Mouse (Mus musculus) forebrain, embryonic 10.5 days (tissue): Measurements from ENCODE around the gene Adamtsl2. TPM values are rescaled to one million over a fixed set of nuclear protein-coding genes. Genes with fewer than 3 reads are reported as not detected.

ENCODE experiments used
- DNase-seq: peaks from one replicate; pipeline ENCODE4 v3.0.0-alpha.2; 2017; ENCODE audit warnings: low spot score; ENCODE audit errors: extremely low spot score
- H3K27ac ChIP-seq: fragments of 300-500 bp; sonication (generic); 2 replicates; pipeline ENCODE4 v1.5.1; 2016; ENCODE audit warnings: mild to moderate bottlenecking
- H3K27me3 ChIP-seq: fragments of 300-500 bp; sonication (generic); 2 replicates; pipeline ENCODE4 v1.6.1; 2016; ENCODE audit warnings: mild to moderate bottlenecking; ENCODE audit not compliant: poor library complexity, severe bottlenecking
- H3K36me3 ChIP-seq: fragments of 300-500 bp; sonication (generic); replicated peaks from 2 replicates; pipeline ENCODE4 v1.6.1; 2016; ENCODE audit warnings: mild to moderate bottlenecking, moderate library complexity
- H3K4me1 ChIP-seq: fragments of 300-500 bp; sonication (generic); 2 replicates; pipeline ENCODE4 v1.6.1; 2016
- H3K4me3 ChIP-seq: fragments of 300-500 bp; sonication (generic); 2 replicates; pipeline ENCODE4 v1.5.1; 2016; ENCODE audit warnings: mild to moderate bottlenecking, moderate library complexity
- H3K9me3 ChIP-seq: fragments of 300-500 bp; sonication (generic); 2 replicates; pipeline ENCODE4 v1.6.1; 2016; ENCODE audit warnings: mild to moderate bottlenecking, moderate library complexity
- WGBS: fragments of 180-500 bp; shearing (Covaris S2); methylation state at CpG from one replicate; pipeline ENCODE4 v1.1.7; 2016; 5-methylcytosine and 5-hydroxymethylcytosine counted together
- polyA plus RNA-seq: library from polyadenylated mRNA; unstranded; fragments of >200 nt; fragmentation: Nextera tagmentation; extraction: Ambion mirVana; gene quantifications from 2 replicates; pipeline ENCODE4 v1.2.1, GENCODE M21; 2016

Gene Adamtsl2
- polyA plus RNA-seq, 1 experiment from 2014 or later, result 5.3 TPM

DNA sequence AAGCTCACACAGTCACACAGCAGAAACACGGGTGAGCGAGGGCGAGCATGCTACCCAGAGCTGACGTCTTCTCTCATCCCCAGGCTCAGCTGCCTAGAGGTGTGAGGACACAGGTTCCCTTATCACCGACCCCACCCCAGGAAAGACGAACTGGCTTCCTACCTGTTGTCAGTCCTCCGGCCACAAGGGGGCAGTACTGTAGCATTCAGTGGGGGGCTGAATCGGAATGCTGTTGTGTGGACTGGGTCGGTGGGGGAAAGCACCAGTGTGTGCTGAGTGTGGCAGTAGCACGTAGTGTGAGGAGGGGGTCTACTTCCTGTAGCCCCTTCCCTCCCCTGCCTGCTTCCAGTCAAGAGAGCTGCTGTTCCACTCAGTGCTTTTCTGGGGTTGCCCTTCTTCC, 46.8 kb downstream of the Adamtsl2 start:
- peak; percentile 51 for DNase-seq
- no peak overlapping the region for H3K27ac ChIP-seq
- H3K27me3 ChIP-seq, result peaks cover 13% of the 10 kb centered on the region; the same call in 1 of the 2 replicates
- WGBS, result 40% methylated on average over 10 of the region's 10 CpGs
- peaks cover 34% of the 10 kb centered on the region for H3K4me1 ChIP-seq
- no peaks in the 10 kb centered on the region for H3K9me3 ChIP-seq
- H3K36me3 ChIP-seq, result no peaks in the 10 kb centered on the region
- H3K4me3 ChIP-seq, result no peak overlapping the region

DNA sequence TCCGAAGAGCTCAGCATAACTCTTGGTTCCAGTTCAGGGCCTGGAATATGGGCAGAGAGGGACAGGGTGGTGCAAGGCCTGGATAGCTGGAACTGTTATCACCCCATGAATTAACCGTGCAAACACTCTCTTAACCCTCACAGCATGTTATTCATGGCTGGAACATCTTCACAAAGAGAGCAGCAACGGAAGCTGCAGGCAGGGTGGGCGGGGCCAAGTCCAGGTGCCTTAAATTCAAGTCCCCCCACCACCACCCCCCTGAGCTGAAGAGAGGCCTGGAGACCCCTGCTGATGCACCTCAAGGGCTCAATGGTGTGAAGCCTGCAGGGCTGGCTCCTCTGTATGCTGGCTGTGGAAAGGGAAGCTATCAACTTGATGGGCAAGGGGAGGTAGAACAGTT, 47.3 kb downstream of the Adamtsl2 start:
- WGBS, result 69% methylated on average over 4 of the region's 4 CpGs
- H3K4me1 ChIP-seq, result peaks cover 29% of the 10 kb centered on the region
- H3K36me3 ChIP-seq, result no peaks in the 10 kb centered on the region
- no peak for DNase-seq
- no peak overlapping the region for H3K4me3 ChIP-seq
- H3K27me3 ChIP-seq, result peaks cover 13% of the 10 kb centered on the region; the same call in 1 of the 2 replicates
- no peaks in the 10 kb centered on the region for H3K9me3 ChIP-seq
- H3K27ac ChIP-seq, result no peak overlapping the region

DNA sequence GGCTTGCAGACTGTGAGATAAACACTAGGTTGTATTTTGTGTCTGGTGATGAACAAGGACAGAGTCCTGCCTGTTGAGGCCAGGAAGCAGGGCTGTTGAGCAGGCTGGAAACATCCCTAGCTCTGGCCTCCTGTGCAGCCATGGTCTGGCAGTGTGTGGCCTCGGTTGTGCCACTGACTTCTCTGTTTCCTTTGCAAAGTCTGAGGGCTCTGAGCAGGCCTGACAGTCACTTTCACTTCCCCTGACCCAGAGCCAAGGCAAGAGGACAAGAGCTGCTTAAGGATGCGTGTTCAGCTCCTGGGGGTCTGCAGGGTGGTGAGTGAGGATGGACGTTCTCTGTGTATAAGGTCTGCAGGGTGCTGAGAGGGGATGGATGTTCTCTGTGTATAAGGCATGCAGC, 49.8 kb downstream of the Adamtsl2 start:
- 83% methylated on average over 3 of the region's 3 CpGs for WGBS
- Histone ChIP-seq H3K27ac (no peak overlapping the region), H3K27me3 (peaks cover 13% of the 10 kb centered on the region; the same call in 1 of the 2 replicates), H3K4me3 (no peak overlapping the region), H3K36me3 (no peaks in the 10 kb centered on the region), H3K4me1 (peaks cover 10% of the 10 kb centered on the region), H3K9me3 (no peaks in the 10 kb centered on the region)
- DNase-seq, result no peak

DNA sequence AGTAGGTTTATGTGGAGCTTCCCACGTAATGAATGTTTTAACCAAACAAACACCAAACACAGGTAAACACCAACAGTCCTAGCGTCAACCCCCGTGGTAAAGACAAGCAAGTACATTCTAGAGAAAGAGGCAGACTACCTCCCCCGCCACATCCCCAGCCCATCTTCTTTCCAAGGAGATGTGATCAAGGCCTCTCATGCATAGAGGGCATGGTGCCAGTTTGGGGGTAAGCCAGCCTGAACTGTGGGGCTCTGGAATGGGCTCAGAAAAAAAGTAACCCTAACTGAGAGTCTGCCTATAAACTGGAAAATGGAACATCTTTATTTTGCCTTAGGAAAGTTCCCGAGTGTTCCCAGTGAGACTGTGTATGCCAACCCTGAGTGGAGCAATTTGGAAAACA, 56.8 kb downstream of the Adamtsl2 start:
- WGBS, result 89% methylated on average over 5 of the region's 5 CpGs
- peaks cover 22% of the 10 kb centered on the region for H3K27me3 ChIP-seq
- no peak for DNase-seq
- H3K4me1 ChIP-seq, result no peaks in the 10 kb centered on the region; the same call in 1 of the 2 replicates
- no peak overlapping the region for H3K4me3 ChIP-seq
- no peaks in the 10 kb centered on the region for H3K36me3 ChIP-seq
- H3K27ac ChIP-seq, result no peak overlapping the region
- no peaks in the 10 kb centered on the region for H3K9me3 ChIP-seq

DNA sequence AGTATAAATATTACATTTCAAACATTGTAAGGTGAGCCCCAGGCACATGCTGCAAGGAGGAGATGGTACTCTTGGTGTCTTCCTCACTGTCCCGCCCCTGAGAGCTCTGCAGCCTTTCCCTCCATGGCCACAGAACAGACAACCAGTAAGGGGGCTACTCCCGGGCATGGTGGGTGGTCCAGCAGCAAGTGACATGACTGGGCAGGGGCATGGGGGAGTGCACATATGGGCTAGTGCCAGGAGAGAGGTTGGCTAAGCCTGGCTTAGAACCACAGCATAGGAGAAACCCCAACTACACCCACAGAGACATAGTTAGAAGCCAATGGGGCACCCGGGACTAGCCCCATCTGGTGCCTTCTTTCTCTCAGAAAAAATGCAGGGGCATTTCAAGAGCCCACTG, 57.2 kb downstream of the Adamtsl2 start:
- 76% methylated on average over 3 of the region's 3 CpGs for WGBS
- no peaks in the 10 kb centered on the region for H3K36me3 ChIP-seq
- no peak overlapping the region for H3K27ac ChIP-seq

DNA sequence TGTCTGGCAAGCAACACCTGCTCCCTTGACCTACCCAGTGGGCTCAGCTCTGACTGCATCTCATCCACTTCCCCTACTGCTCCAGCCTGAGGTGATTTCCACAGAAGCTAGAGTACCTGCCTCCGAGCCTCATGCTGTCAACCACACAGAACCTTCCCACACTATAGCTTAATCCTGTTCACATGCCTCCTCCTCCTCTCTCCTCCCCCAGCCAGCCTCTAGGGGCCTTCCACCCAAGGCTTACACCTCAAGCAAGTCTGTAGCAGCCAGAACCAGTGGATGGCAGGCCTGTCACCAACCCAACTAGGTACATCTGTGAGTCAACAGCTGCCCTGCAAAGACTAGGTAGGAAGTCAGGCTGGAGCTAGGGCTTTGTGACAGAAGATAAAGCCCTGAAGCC, 57.6 kb downstream of the Adamtsl2 start:
- Histone ChIP-seq H3K4me3 (no peak overlapping the region), H3K27ac (no peak overlapping the region), H3K4me1 (peaks cover 3% of the 10 kb centered on the region), H3K36me3 (no peaks in the 10 kb centered on the region), H3K27me3 (peaks cover 31% of the 10 kb centered on the region), H3K9me3 (no peaks in the 10 kb centered on the region)
- no peak for DNase-seq
- WGBS, result 67% methylated on average over 1 of the region's 1 CpGs

More for the DNA sequence above, 57.2 kb downstream of the Adamtsl2 start:
- no peak overlapping the region for H3K4me3 ChIP-seq
- H3K4me1 ChIP-seq, result no peaks in the 10 kb centered on the region; the same call in 1 of the 2 replicates
- DNase-seq, result no peak
- no peaks in the 10 kb centered on the region for H3K9me3 ChIP-seq
- H3K27me3 ChIP-seq, result peaks cover 26% of the 10 kb centered on the region

DNA sequence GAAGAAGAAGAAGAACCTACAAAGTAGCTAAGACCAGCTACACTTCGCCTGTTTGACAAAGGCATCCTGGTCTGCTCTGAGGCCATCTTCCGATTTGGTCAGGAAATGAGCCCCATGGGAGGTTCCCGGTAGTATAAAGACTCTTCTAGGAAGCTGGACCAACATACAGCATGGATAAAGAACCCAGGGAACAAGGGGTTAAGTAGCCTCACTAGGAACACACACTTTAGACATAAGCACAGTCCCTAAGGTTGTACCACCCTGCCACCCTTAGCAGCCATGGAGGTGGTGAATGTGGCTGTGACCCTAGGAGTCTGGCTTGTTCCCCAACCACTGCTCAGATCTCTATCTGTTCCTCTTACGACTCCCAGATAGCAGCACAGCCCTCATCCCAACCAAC, 59.2 kb downstream of the Adamtsl2 start:
- no peak overlapping the region for H3K4me3 ChIP-seq
- no peak for DNase-seq
- H3K27ac ChIP-seq, result no peak overlapping the region
- H3K9me3 ChIP-seq, result no peaks in the 10 kb centered on the region
- WGBS, result 79% methylated on average over 4 of the region's 4 CpGs
- peaks cover 11% of the 10 kb centered on the region for H3K4me1 ChIP-seq
- H3K36me3 ChIP-seq, result no peaks in the 10 kb centered on the region
- peaks cover 46% of the 10 kb centered on the region for H3K27me3 ChIP-seq

DNA sequence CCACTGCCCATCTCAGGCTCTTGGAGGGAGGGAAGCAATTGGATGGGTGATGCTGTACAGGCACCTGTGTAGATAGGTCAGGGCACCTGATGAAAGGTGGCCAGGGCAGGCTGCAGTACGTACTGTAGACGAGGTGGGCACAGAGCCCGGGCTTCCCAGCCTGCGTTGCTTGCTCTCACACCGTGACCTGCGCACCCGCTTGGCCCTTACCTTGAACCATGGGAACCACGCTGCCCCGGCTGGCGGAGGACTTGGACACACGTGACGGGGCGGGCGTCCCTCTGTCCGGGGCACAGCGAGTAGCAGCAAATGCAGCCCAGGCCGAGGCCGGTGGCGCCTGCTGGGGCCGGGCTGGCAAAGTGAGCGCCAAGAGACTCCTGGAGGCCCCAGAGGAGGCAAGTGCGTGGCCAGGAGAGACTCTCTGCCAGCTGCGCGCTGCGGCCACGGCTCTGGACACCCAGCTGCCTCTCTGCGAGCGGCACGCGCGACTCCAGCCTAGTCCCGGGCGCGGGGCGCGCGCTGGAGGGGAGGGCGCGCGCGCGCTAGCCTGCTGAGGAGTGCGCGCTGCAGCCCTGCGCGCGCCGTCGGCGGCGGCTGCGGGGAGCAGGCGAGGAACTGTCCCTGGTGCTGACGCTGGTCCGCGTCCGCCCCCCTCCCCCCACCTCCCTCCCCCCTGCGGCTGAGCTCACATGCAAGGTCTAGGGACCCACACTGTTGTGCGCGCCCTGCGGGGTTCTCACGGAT, 62.9 kb downstream of the Adamtsl2 start, which contains the start of gene Fam163b:
Gene Fam163b (minus strand): TSS at position 542 of the 744 bp plus-strand sequence.
- peaks cover 51% of the 10 kb centered on the region for H3K27me3 ChIP-seq
- H3K36me3 ChIP-seq, result no peaks in the 10 kb centered on the region
- WGBS, result 2% methylated on average over 62 of the region's 62 CpGs
- H3K27ac ChIP-seq, result no peak within 1 kb of the TSS
- peak; percentile 35 for DNase-seq
- peaks cover 11% of the 10 kb centered on the region for H3K4me1 ChIP-seq
- H3K4me3 ChIP-seq, result peak within 1 kb of the TSS; percentile 54
- no peaks in the 10 kb centered on the region for H3K9me3 ChIP-seq

DNA sequence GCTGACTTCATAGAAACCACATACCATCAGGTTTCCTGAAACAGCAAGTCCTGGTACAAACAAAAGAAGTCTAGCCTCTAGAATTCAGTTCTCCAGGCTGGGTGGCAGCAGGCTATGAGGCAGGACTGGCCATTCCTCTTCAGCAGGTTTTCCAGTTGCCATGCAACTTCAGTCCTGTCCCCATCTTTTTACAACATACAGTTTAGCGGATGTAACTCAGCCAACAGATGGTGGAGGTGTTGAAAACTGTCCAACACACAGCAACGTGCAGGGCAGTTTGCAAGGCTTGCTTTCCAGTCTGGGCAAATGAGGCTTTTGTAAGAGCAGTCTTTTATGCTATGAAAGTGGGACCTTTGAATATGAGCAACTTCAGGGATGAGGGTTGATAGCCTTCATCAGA, 65.8 kb downstream of the Adamtsl2 start:
- Histone ChIP-seq H3K4me3 (no peak overlapping the region), H3K27me3 (peaks cover 46% of the 10 kb centered on the region), H3K36me3 (no peaks in the 10 kb centered on the region), H3K4me1 (peaks cover 33% of the 10 kb centered on the region), H3K27ac (no peak overlapping the region), H3K9me3 (no peaks in the 10 kb centered on the region)
- DNase-seq, result no peak
- 81% methylated on average over 2 of the region's 2 CpGs for WGBS

DNA sequence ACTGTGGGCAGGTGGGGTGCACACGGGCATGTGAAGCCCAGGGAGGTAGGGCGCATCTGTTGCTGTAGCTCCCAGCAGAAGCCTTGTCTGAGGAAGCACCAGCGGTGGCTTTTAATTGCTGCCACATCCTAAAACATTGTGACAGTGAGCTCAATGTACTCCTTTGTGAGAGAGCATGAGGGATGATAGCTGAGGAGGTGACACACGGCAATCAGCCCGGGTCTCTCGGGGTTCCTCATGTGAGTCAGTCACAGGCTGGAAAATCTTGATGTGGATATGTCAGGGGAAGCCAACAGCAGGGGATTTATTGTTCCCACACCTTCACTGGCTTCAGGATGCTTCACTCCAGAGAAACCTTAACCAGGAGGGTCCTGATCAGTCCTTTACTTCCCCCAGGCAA, 67.7 kb downstream of the Adamtsl2 start:
- Histone ChIP-seq H3K36me3 (no peaks in the 10 kb centered on the region), H3K27me3 (peaks cover 31% of the 10 kb centered on the region), H3K4me1 (peaks cover 34% of the 10 kb centered on the region), H3K9me3 (no peaks in the 10 kb centered on the region), H3K27ac (no peak overlapping the region), H3K4me3 (no peak overlapping the region)
- 87% methylated on average over 6 of the region's 6 CpGs for WGBS
- no peak for DNase-seq

DNA sequence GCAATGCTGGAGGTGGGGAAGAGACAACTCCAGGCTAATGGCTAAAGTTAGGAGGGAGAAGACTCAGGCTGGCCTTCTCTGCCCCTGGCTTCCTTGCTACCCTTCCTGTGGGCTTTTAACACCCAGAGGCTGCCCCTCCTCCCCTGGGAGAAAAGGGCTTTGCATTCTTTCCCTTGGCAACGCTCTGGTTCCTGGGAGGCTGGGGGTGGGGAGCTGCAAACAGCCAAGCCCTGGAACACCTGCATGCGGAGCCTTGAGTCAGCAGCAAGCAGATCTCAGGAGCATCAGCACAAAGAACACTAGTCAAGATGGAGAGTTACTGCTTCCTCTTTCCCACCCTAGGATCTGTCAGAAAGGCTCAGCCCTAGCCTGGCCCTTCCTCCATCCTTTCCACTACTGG, 70.3 kb downstream of the Adamtsl2 start:
- H3K27ac ChIP-seq, result peak overlapping the region; percentile 66
- H3K4me3 ChIP-seq, result no peak overlapping the region
- H3K27me3 ChIP-seq, result 0 out of 2 replicates have a peak, but pooled peaks cover 11% of the 10 kb centered on the region
- no peaks in the 10 kb centered on the region for H3K36me3 ChIP-seq
- 4% methylated on average over 2 of the region's 2 CpGs for WGBS
- H3K4me1 ChIP-seq, result peaks cover 50% of the 10 kb centered on the region
- no peaks in the 10 kb centered on the region for H3K9me3 ChIP-seq
- DNase-seq, result peak; percentile 21

DNA sequence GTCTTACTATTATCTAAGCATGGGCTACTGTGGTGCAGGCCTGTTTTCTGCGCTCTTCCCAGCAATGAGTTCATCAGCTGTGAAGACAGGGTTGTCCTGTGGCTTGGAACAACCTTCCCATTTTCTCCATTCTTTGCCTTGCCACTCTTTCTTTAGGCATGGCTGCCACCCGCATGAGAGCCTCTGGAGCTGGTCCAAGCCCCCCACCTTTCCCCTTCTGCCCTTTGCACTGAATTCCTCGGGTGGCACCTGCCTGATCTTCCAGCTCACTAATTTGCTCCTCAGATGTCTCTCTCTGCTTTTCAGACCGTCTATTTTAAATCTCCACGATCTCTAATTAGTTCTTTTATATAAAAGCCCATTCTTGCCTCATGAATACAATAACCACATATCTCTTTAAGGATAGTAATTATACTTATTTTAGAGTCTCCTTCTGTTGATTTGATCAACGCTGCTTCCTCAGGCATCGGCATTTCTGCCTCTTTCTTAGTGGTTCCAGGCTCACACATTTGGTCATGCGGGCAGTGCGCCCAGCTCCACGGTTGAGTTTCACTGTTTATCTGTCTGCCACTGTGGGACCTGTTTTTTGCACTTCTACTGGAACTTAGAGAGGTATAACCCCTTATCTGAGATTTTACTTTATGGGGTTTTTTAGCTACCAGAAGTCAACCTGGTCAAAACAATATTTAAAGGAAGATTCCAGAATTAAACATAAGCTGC, 75.4 kb downstream of the Adamtsl2 start:
- 77% methylated on average over 10 of the region's 10 CpGs for WGBS
- no peak overlapping the region for H3K4me3 ChIP-seq

DNA sequence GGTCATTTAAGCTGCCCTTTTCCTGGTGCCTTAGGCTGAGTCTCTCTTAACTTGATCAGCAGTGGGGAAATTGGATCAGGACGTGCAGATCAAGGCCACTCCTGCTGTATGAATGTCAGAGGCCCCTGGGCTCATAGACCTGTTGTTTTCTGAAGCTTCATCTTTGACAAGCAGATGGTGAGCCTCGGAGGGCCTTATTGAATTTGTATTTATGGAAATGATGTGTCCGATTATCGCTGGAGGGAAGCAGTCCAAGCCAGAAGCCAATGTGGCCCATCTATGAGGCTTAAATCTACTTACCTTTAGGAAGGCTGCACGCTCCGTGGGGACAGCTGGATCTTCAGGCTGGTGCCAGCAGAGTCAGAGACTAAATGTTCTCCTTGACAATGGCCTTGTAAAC, 77.4 kb downstream of the Adamtsl2 start:
- no peaks in the 10 kb centered on the region for H3K27me3 ChIP-seq
- H3K4me3 ChIP-seq, result no peak overlapping the region
- no peaks in the 10 kb centered on the region for H3K36me3 ChIP-seq
- 79% methylated on average over 6 of the region's 6 CpGs for WGBS
- peaks cover 44% of the 10 kb centered on the region for H3K4me1 ChIP-seq
- no peak for DNase-seq
- no peaks in the 10 kb centered on the region for H3K9me3 ChIP-seq
- H3K27ac ChIP-seq, result no peak overlapping the region

More for the DNA sequence above, 75.4 kb downstream of the Adamtsl2 start:
- no peaks in the 10 kb centered on the region for H3K9me3 ChIP-seq
- no peak for DNase-seq
- no peak overlapping the region for H3K27ac ChIP-seq
- H3K36me3 ChIP-seq, result no peaks in the 10 kb centered on the region
- H3K27me3 ChIP-seq, result 0 out of 2 replicates have a peak, but pooled peaks cover 4% of the 10 kb centered on the region
- peaks cover 48% of the 10 kb centered on the region for H3K4me1 ChIP-seq
